Mouse (Mus musculus) C2C12 (cell line): ENCODE measurements at regions not wholly inside any gene's neighbourhood (a gene's known extent, or its start where the extent isn't known, plus 50 kb on each side); places are given as distances from the start of the nearest gene placed in this dataset.

Source experiments
- H3K27me3 ChIP-seq: one replicate; pipeline ENCODE4 v1.6.1; 2011; ENCODE audit not compliant: control insufficient read depth, insufficient read depth, insufficient read length
- H3K36me3 ChIP-seq: one replicate; pipeline ENCODE4 v1.6.1; 2011; ENCODE audit not compliant: control insufficient read depth, insufficient read depth
- H3K4me3 ChIP-seq: one replicate; pipeline ENCODE4 v1.5.1; 2011; ENCODE audit warnings: mild to moderate bottlenecking, control low read depth; ENCODE audit not compliant: poor library complexity, insufficient read depth, severe bottlenecking
- H3K79me2 ChIP-seq: one replicate; pipeline ENCODE4 v1.6.1; 2011; ENCODE audit not compliant: control insufficient read depth, insufficient read depth
- H3K79me3 ChIP-seq: one replicate; pipeline ENCODE4 v1.6.1; 2011; ENCODE audit warnings: low read depth, control low read depth
- H3ac ChIP-seq: one replicate; pipeline ENCODE3; 2011; ENCODE audit warnings: low read depth; ENCODE audit not compliant: control insufficient read depth, insufficient read length
- CEBPB ChIP-seq: IDR thresholded peaks from one replicate; pipeline ENCODE4 v1.6.1; 2011; ENCODE audit warnings: low read depth, mild to moderate bottlenecking, control low read depth, moderate library complexity
- CTCF ChIP-seq: IDR thresholded peaks from one replicate; pipeline ENCODE4 v1.5.1; 2011; ENCODE audit not compliant: control insufficient read depth, insufficient read depth, insufficient read length
- FOSL1 ChIP-seq: IDR thresholded peaks from one replicate; pipeline ENCODE4 v1.8.0; 2011; ENCODE audit warnings: mild to moderate bottlenecking, low read length; ENCODE audit not compliant: poor library complexity, insufficient read depth, severe bottlenecking
- MAX ChIP-seq: IDR thresholded peaks from one replicate; pipeline ENCODE4 v1.6.1; 2011; ENCODE audit warnings: mild to moderate bottlenecking, control low read depth
- MYOD1 ChIP-seq: IDR thresholded peaks from one replicate; pipeline ENCODE4 v1.6.1; 2011; ENCODE audit warnings: low read depth; ENCODE audit not compliant: control insufficient read depth, insufficient read length
- MYOG ChIP-seq: IDR thresholded peaks from one replicate; pipeline ENCODE4 v1.6.1; 2011; ENCODE audit not compliant: control insufficient read depth, insufficient read length; ENCODE audit errors: extremely low read depth
- USF1 ChIP-seq: IDR thresholded peaks from one replicate; pipeline ENCODE4 v1.6.1; 2011; ENCODE audit warnings: low read depth, mild to moderate bottlenecking, control low read depth, moderate library complexity

GRCm38 (mm10) chr14:33732698-33733097 is 143.7 kb downstream of the Ptpn20 start:
- Histone ChIP-seq H3ac (no peak overlapping the region), H3K79me2 (no peaks in the 10 kb centered on the region), H3K79me3 (no peaks in the 10 kb centered on the region), H3K36me3 (no peaks in the 10 kb centered on the region), H3K27me3 (peaks cover 13% of the 10 kb centered on the region), H3K4me3 (no peak overlapping the region)
- no peak for TF ChIP-seq CEBPB
- no peak for TF ChIP-seq USF1

- H3K79me3 ChIP-seq: no peaks in the 10 kb centered on the region
- TF ChIP-seq MYOD1: no peak
- no peak for TF ChIP-seq CEBPB
- TF ChIP-seq MAX: no peak
- H3ac ChIP-seq: no peak overlapping the region
- no peaks in the 10 kb centered on the region for H3K36me3 ChIP-seq
- H3K4me3 ChIP-seq: no peak overlapping the region
- H3K27me3 ChIP-seq: peaks cover 13% of the 10 kb centered on the region
- no peaks in the 10 kb centered on the region for H3K79me2 ChIP-seq
Observed at GRCm38 (mm10) chr14:33734446-33735043, 145.5 kb downstream of the Ptpn20 start.

GRCm38 (mm10) chr14:33735653-33736052 is 146.6 kb downstream of the Ptpn20 start:
- H3K36me3 ChIP-seq: no peaks in the 10 kb centered on the region
- no peak overlapping the region for H3ac ChIP-seq
- no peak for TF ChIP-seq CTCF
- TF ChIP-seq MYOD1: no peak
- TF ChIP-seq FOSL1: no peak
- TF ChIP-seq MAX: no peak
- TF ChIP-seq MYOG: no peak
- no peak for TF ChIP-seq CEBPB
- no peak for TF ChIP-seq USF1
- H3K4me3 ChIP-seq: no peak overlapping the region
- H3K79me3 ChIP-seq: no peaks in the 10 kb centered on the region
- peaks cover 13% of the 10 kb centered on the region for H3K27me3 ChIP-seq
- no peaks in the 10 kb centered on the region for H3K79me2 ChIP-seq

GRCm38 (mm10) chr14:33746181-33746580 is 157.2 kb downstream of the Ptpn20 start:
- H3K27me3 ChIP-seq: peaks cover 4% of the 10 kb centered on the region
- no peak overlapping the region for H3K4me3 ChIP-seq
- H3K79me3 ChIP-seq: no peaks in the 10 kb centered on the region
- no peaks in the 10 kb centered on the region for H3K79me2 ChIP-seq
- TF ChIP-seq MYOG (no peak), FOSL1 (no peak), CTCF (no peak)
- H3ac ChIP-seq: no peak overlapping the region
- no peaks in the 10 kb centered on the region for H3K36me3 ChIP-seq

- H3K27me3 ChIP-seq: peaks cover 18% of the 10 kb centered on the region
Observed at GRCm38 (mm10) chr14:33759656-33760055, 163.7 kb upstream of the Gdf10 start.

GRCm38 (mm10) chr14:33763641-33764046 is 159.7 kb upstream of the Gdf10 start:
- no peak overlapping the region for H3K4me3 ChIP-seq
- H3ac ChIP-seq: no peak overlapping the region
- H3K79me2 ChIP-seq: no peaks in the 10 kb centered on the region
- H3K79me3 ChIP-seq: no peaks in the 10 kb centered on the region
- no peaks in the 10 kb centered on the region for H3K36me3 ChIP-seq
- peaks cover 13% of the 10 kb centered on the region for H3K27me3 ChIP-seq
- no peak for TF ChIP-seq MYOG
- no peak for TF ChIP-seq USF1
- TF ChIP-seq CEBPB: no peak
- no peak for TF ChIP-seq MAX
- TF ChIP-seq FOSL1: no peak
- TF ChIP-seq CTCF: no peak
- no peak for TF ChIP-seq MYOD1

More at GRCm38 (mm10) chr14:33759656-33760055, 163.7 kb upstream of the Gdf10 start:
- H3K79me3 ChIP-seq: no peaks in the 10 kb centered on the region
- H3ac ChIP-seq: no peak overlapping the region
- no peaks in the 10 kb centered on the region for H3K79me2 ChIP-seq
- no peak overlapping the region for H3K4me3 ChIP-seq
- no peaks in the 10 kb centered on the region for H3K36me3 ChIP-seq
- TF ChIP-seq USF1: no peak
- TF ChIP-seq MYOG: no peak
- no peak for TF ChIP-seq CTCF
- TF ChIP-seq MAX: no peak
- no peak for TF ChIP-seq MYOD1
- no peak for TF ChIP-seq CEBPB
